Mouse (Mus musculus): ENCODE results near the gene Immp2l.

Immp2l gene

DNA sequence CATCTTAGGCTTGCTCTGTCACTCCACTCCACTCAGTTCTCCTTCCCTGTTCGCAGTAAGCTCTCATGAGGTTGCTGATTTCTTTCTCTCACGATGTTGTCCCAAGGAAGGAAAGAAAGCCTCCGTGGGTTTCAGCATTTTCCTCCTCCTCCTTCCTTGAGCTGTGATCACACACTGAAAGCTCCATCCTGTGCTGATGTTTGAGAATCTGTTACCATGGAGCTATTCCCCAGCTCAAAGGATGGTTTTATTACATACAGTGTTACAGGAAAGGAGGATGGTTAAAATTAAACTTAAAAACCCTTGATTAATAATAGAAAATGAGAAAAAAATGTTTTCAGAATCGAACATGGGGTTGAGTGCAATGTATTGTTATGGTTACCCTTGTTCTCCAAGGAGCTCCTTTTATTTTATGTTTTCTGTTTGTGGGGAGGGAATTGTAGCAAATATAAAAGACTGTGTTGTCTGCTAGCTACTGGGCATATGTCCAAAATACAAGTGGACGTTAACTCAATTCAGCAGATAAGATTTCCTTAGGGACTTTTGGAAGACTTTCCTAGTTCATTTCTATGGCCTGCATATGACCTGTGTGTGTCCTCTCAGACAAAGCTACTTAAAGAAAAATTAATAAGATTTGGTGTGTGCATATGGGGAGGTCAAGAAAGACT is 853.5 kb downstream of the Immp2l start:
- DNase-seq, result no peak

DNA sequence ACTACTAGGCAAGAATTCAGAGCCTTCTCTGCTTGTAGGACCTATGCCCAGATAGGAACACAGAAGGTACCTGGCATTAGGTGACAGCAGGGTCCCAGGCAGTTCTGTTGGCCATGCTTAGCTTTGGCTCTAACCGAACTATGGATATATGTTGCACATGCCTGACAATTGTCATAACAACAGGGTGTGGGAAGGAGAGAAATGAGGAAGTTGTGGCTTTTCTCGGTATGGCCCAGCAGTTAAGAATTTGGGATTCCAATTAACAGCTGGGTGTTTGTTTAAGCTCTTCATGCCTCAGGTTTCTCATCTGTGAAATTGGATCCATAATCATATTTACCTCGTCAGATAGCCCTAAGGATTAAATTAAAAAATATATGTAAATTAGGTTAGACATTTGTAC is 854.6 kb downstream of the Immp2l start:
- no peak for DNase-seq

DNA sequence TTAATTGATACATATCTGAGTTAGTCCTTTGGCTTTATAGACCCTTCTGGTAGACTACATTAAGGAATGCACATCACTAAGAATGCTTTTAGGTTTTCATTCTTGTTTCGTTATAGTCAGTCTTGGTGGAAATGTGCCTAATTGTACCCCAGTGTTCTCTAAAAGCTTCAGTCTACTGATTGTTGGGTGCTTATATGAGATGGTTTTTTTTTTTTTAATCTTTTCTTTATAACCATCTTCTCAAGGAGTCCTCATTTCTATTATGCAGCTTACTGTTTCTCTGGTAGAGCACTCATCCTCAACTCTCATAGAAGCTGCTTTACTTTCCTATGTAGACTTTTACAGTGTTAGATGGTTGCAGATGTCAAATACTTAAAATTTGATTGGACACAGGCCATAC is 855.1 kb downstream of the Immp2l start:
- no peak for DNase-seq

DNA sequence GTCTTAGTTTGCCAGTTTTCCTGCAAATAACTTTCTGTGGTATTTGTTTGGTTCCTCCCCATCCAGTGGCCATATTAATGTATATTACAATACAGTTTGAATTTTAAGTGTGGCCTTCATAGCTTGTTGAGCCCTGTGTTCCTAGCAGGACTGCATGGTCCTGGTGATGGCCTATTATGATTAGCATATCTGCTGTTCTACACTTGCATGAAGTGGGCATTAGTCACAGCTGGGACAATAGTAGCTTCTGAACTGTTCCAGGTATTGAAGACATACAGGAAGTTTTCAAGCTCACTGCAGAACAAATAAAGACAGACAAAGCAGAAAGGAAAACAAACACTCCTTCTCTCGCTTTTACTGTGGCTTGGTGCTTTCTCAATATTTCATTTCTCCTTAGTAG is 855.5 kb downstream of the Immp2l start:
- no peak for DNase-seq

DNA sequence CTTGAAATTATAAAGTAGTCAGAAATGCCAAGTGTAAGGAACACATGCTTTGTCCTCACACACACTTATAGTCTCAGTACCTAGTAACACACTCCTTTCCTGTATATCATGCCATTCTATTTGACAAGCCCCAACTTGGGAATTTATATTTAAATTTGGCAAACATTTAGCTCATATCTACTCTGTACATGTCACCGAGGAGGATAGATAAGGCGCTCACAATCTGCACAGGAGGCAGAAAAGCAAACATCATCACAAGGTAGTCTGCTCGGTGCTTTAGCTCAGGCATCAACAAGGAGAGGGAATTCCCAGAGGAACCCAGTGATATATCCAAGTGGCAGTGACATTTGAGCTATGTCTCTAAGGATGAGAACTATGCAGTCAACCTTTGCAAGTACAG is 856.9 kb downstream of the Immp2l start:
- no peak for DNase-seq

DNA sequence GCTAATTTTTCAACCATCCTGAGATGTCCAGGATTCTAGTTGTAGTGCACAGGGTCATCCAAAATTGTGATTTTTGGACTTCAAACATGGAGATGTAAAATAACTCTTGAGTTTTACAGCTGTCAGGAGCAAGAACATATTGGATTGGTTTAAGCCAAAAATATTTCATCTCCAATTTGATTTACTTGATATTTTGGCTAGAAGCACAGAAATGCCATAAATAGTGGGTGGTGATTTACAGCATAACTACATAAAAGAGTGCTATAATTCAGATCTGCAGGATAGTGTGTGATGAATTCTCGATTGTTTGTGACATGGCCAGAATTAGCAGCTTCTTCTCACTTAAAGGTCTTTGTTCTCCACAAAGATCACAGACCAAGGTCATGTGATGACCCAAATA is 884.1 kb downstream of the Immp2l start:
- no peak for DNase-seq

DNA sequence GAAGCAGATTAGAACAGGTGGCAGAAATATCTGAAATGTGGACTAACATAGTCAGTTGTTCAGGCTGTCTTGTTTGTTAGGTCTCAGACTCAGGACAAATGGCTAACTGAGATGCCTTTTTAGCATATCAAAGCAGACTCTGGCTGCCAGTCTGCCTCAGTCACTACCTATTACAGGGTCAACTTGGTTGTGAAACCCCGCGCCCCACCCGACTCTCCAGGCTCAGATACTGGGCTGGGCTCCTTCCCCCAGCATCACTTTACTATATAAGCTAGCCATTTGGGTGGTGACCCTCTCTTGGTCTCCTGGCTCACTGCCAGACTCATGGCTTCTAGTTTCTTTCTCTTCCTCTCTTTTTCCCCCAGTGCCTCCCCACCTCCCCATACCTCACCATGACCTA is 887.7 kb downstream of the Immp2l start:
- no peak for DNase-seq

DNA sequence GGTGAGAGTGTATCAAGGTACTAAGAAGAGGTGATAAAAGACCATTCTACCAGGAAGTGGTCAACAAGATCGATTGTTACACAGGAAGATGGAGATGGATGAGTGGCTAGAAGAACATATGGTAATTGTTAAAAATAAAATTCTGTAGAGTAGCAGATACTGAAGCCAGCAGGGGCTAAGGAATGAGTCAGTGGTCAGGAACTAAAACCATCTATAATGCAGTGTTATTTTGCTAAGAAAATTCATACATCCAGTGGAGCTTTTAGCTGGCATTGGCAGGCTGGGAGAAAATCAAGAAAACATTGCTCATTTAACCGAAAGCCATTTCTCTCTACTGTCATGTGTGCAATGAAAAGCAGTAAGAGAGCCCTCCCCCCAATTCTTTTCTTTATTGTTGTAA is 913.9 kb downstream of the Immp2l start:
- no peak for DNase-seq

DNA sequence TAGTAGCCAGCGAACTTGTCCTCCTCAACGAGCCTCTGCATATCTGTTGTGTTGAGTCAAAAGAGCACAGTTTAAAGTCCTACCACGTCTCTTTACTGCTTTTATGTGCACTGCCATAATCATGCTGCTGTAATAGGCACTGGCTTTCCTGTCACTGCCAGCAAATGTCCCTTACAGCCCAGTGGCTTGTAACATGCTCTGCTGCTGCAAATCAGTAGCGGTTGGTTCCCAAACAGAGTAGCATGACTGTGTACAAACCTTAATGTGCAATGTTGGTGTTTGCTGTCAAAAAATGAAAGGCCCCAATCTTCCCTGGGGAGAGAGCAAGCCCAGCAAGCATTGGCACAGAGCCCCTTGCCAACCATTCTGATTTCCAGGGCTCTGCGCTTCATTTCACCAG is 918.0 kb downstream of the Immp2l start:
- no peak for DNase-seq

DNA sequence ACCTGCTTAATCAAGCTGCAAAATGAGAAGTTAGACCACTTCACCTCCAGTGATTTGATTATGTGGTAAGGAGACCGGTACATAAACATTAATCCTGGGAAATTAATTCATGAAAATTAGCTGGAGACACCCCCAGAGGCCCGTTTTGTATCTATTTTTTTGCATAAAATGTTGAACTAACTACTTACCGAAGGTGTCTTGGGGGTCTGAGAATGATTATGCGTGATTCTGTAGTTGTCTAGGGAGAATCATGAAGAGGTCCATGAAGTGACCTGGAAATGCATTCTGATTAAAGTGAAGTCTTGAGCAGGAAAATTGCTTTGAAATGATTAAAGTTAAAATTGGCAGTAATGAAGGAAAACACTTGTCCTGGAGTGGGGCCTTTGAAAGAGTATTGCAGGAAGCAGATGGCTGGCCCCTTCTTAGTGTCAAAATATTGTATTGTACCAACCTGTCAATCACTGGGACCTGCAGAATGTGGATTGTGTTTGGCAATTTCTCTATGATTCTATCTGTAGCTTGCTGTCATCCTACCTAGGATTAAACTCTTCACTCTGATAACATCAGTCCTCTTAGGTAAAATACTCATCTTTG is 920.3 kb downstream of the Immp2l start:
- no peak for DNase-seq

DNA sequence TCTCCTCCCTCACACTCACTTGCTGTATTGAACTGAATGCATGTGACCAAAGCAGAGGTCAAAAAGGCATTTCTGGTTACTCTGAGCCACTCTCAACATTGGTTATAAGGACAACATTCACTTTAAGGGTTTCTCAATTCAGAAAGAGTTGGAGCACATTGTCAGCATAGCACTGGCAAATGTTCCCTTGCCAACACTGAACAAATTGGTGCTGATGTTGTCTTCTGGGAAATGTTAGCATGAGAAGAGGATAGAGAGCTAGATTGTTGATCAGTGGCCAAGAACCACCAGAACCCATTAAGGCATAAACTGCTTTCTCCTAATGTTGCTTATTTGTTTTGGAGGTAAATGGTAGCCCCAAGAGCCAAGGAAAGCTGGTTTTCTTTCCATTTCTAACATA is 922.6 kb downstream of the Immp2l start:
- DNase-seq, result no peak

DNA sequence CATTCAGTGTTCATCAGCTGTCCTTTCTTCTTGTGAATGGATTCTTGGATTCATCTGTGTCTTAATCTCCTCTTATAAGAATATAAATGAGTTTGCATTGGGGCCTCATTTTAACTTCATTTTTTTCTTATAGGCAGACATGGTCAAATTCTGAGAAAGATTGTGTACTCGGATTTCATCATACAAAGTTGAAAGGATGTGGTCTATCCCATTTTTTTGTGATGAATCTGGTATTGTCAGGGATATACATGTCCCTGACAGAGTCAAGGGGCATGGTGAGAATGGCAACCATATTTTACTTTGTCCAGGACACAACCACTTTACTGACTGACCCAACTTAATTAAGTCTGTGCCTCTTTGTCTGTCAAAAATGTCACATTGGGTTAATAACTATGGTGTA is 925.5 kb downstream of the Immp2l start:
- DNase-seq, result no peak

DNA sequence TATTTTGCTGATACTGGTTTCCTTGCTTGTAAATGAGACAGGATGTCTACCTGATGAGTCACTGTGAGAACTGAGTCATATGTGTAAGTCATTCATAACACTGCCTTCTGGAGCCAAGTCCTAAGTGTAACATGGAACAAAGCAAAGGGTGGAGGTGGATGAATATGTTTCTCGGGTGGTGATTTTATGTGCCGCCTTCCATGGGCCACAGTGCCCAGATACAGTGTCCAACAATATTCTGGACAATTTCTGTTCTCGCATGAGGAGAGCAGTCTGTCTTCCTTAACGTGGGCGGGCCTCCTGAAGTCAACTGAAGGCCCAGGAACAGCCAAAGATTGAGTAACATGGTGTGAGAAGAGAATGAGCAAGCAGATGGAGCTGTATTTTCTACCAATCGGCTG is 926.0 kb downstream of the Immp2l start:
- no peak for DNase-seq

DNA sequence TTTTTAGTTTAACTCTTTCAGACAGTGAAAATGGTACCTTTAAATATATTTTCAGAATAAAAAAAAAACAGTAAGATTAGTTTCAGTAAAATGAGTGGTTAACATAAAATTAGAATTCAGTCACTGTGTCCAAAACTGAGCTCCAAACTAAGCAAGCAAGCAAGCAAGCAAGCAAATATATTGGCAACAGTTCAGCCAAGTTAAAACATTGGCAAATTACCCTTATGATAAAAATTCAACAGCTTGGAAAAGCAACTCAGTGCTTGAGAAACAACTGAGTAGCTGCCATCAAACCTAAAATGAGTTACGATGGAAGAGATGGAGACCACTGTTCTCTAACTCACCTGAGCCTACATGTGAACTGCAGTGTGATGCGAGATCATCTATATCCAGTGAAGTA is 926.8 kb downstream of the Immp2l start:
- no peak for DNase-seq

DNA sequence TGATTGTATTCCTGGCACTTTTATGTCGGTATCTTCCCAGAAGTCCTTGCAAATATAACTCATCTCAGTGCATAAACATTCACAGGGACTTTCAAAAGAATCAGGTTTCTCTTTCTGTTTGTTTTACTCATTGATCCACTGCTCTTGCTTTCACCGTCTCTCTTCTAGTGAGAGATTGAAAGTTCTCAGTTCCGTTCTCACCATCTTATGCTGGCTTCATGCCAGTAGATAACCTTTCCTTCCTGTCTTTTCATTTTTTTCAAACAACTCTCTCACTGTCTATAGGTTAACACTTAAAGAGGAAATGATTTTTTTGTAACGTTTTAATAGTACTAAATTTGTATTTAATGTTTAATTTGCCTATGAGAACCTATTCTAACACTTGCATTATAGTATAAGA is 937.1 kb downstream of the Immp2l start:
- no peak for DNase-seq

DNA sequence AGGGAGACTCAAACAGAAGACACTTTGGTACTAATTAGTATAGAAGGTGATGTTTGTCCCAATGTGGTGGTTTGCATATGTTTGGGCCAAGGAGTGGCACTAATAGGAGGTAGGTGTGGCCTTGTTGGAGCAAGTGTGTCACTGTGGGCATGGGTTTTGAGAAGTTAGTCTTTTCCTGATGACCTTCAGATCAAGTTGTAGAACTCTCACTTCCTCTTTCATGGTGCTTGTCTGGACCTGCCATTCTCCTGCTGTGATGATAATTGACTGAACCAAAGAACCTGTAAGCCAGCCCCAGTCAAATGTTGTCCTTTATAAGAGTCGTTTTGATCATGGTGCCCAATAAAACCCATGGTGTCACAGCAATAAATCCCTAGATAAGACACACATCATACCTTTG is 967.5 kb downstream of the Immp2l start:
- DNase-seq, result no peak

Data from kidney, postnatal 36 days (tissue).